Mouse (Mus musculus) T-cell, adult 2 months (primary cell): ENCODE measurements around the gene Egfl7.
A peak's percentile ranks its signal among the peaks of the same experiment; 100 is the strongest.

Experiments used
- DNase-seq: peaks from one replicate; pipeline ENCODE4 v3.0.0; 2022; ENCODE audit warnings: low spot score

Gene Egfl7

GRCm38 (mm10) chr2:26579714-26580113 is at the start of gene Egfl7:
Egfl7 (plus strand) TSS chr2:26580014.
- DNase-seq, result no peak

- no peak for DNase-seq
These were observed 48.0 kb upstream of the Egfl7 start for GRCm38 (mm10) chr2:26531829-26532228.

DNA sequence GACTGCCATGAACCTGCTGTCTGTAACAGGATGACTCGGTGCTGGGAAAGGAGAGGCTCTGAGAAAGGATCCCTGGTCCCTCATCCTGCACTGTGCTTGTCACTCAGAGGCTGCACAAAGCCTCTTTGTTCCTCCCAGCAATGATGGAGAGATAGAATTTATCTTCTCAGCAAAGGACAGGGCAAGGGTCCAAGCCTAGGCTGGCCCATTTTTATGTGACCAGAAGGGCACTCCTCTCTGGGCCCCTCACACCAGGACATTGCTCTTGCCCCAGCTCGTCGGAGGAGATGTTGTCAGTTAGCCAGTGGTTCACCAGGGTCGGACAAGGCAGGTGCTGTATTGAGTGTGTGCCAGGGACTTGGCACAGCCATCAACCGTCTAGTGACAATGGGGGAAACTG is 46.6 kb upstream of the Egfl7 start:
- DNase-seq, result no peak

- DNase-seq, result no peak
These were observed 45.7 kb upstream of the Egfl7 start for GRCm38 (mm10) chr2:26534161-26534560.

- no peak for DNase-seq
These were observed 45.2 kb upstream of the Egfl7 start for GRCm38 (mm10) chr2:26534616-26535015.

DNA sequence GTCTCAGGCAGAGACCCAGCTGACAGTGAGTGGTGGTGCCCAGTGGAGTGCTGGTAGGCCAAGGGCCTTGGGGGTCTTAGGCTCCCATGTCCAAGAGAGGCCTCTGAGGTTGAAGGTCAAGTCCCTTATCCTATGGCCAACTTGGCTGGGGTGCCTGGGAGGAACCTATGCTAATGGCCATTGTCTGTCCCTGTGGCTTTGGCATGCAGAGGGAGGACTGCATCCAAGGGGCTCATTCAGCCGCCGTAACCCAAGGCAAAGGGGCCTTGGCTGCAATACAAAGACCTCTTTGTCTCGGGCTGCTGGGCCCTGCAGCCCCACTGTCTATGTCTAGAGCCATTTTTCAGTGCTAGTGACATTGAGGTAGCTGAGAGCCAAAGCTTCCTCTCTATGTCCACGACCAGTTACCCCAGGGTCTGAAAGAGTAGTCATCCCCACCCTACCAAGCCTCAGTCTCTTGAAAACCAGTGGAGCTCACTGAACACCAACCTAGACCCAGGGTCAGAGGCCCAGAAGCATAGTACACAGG is 44.2 kb upstream of the Egfl7 start:
- no peak for DNase-seq

GRCm38 (mm10) chr2:26539516-26539915 is 40.3 kb upstream of the Egfl7 start:
- DNase-seq, result no peak

- DNase-seq, result no peak
These were observed 39.1 kb upstream of the Egfl7 start for GRCm38 (mm10) chr2:26540721-26541120.

DNA sequence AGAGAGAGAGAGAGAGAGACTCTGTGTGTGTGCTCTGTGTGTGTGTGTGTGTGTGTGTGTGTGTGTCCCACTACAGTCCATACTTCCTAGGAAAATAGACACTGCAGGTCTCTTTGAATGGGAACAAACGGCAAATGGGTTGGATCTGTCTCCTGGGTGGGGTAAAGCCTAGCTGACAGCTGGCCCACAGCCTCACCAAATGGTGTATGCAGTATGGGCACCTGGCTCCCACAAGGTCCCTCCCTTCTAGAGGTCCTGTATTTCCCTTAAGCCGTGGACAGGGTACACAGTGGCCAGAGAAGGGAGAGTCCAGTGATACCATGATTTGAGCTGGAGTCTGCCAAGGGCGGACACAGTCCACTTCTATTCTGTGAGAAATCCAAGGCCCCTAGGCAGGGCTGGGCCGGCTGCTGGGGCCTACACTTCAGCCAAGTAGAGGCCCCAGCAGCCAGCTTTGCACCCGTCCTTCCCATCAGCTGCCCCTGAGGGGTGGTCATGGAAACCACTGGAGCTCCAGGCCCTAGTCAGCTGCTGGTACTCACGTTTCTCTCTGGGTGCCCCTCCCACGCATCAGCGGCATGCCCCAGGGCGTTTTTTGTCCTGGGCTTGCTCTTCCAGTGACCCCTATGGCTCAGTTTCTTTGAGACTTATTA is 38.4 kb upstream of the Egfl7 start:
- DNase-seq, result no peak

DNA sequence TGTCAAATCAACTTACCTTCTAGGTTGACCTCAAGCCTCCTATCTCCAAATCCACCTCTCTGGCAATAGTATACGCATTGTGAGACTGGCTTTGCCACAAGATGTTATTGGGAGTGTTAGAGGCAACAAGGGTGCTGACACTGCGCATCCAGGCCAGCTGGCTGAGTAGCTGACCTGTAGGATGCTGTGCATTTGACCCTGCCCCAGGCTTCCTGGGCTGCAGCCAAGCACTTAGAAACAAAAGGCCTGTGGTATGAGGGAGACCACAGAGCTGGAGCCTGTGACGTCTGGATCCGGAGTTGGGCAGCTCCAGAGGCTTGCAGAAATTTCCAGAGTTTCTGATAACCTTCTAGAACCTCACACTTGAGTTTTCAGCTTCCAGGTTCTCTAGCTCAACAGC is 36.7 kb upstream of the Egfl7 start:
- DNase-seq, result no peak

- no peak for DNase-seq
These were observed 36.0 kb upstream of the Egfl7 start for GRCm38 (mm10) chr2:26543768-26544167.

DNA sequence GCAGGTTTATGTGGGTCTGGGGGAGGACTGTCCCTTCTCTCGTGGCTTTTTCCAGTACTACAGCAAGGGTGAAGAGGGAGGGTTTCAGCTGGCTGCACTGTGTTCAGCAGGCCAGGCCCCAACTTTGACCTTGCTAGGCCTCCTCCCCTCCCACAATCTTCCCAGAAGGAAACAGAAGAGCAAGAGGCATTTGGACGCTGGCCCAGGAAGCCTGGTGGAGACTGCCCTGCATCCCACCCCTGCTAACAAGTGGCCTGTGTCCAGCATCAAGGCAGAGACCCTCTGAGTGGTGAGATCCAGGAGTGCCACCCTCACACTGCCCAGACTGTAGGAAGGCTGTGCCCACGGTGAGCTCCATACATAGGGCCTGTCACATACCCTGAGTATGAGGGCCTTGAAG is 35.5 kb upstream of the Egfl7 start:
- DNase-seq, result no peak

GRCm38 (mm10) chr2:26547481-26547880 is 32.3 kb upstream of the Egfl7 start:
- DNase-seq, result no peak

DNA sequence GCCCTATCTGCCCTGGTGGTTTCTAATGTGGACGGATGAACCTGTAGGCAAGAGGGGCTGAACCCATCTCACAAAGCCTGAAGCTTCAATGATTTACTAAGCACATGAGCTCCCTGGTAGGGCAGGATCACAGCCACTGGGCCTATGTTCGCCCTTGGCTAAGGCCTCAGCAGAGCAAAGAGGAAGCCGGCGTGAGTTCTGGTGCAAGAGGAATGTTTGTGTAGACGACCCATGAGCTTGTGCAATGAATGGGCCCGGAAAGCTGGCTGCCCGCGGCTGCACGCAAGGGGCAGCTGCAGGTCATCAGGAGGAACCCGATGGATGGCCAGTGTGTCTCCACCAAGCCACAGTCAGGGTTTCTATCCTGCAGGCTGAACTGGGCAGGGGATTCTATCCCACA is 30.0 kb upstream of the Egfl7 start:
- DNase-seq, result no peak

GRCm38 (mm10) chr2:26550205-26550604 is 29.6 kb upstream of the Egfl7 start:
- DNase-seq, result peak; percentile 11

- no peak for DNase-seq
These were observed 29.0 kb upstream of the Egfl7 start for GRCm38 (mm10) chr2:26550777-26551176.

- peak; percentile 27 for DNase-seq
These were observed 28.4 kb upstream of the Egfl7 start for GRCm38 (mm10) chr2:26551446-26551845.

DNA sequence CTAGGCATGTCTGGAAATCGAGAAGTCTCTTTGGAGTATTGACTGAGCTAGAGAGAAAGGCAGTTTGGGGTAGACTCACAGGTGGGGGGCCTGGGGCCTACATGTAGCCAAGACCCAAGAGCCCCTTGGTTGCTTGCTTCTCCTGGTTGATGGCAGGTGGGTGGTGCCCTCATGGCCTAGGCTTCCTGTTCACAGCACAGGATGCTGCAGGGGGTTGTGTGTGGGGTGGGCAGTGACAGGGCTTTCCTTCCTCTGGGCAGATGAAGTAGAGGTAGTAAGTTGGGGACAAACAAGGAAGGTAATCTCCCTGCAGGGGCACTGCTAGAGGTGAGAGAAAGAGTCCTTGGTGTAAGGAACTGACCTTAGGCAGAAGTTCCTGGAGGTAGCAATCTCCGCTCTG is 27.7 kb upstream of the Egfl7 start:
- DNase-seq, result peak; percentile 52

DNA sequence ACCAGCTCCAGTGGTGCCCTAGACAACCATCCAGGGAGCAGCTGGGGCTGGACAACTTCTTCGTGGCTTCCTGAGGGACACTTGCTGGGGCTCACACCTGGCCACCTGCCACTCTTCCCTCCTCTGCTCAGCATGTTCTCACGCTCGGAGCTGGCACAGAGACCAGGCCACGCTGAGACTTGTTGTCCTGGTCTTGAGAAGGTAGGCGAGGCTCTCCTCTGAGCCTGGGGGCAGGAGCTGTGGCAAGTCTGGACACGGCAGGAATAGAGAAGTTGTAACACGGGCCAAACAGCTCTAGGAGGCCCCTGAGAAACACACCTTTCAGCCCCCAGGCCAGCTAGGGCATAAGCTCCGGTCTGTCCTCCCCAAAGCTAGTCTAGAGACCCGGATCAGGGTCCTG is 25.9 kb upstream of the Egfl7 start:
- DNase-seq, result no peak

GRCm38 (mm10) chr2:26555076-26555475 is 24.7 kb upstream of the Egfl7 start:
- no peak for DNase-seq

DNA sequence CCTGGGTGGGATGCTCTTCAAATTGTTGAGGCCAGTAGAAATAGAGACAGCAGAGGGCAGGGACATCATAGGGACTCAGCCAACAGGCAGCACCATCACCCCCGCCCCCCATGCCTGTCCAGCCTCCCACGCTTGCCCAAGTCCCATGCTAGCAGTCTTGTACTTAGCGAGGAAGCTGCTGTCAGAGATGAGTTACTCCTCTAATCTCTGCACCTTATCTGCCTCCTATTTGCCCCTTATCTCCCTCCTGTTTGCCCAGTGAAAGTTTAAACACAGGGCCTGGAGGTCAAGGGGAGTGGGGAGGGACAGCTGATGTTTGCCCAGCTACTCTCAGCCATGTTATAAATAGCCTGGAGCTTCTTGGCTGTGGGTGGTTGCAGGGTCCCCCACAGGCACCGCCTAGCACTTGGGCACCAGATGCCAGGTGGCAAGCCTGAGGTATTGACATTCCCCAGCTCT is 23.2 kb upstream of the Egfl7 start:
- no peak for DNase-seq

GRCm38 (mm10) chr2:26560506-26560905 is 19.3 kb upstream of the Egfl7 start:
- DNase-seq, result no peak

GRCm38 (mm10) chr2:26561351-26562016 is 18.3 kb upstream of the Egfl7 start:
- no peak for DNase-seq

GRCm38 (mm10) chr2:26566221-26566620 is 13.6 kb upstream of the Egfl7 start:
- peak; percentile 76 for DNase-seq
